Mouse (Mus musculus) liver, embryonic 12.5 days (tissue): ENCODE measurements around the gene Slc46a1. TPM values are rescaled to one million over a fixed set of nuclear protein-coding genes. Genes with fewer than 3 reads are reported as not detected.

Source experiments
- ATAC-seq: fragments of 200-750 bp; cut with Nextera tagmentation; 2 replicates; pipeline ENCODE4 v1.8.0; 2017; ENCODE audit warnings: moderate number of reproducible peaks, mild to moderate bottlenecking, moderate library complexity
- H3K27ac ChIP-seq: fragments of 300-500 bp; sonication (generic); 2 replicates; pipeline ENCODE4 v1.5.1; 2016; ENCODE audit warnings: mild to moderate bottlenecking
- H3K27me3 ChIP-seq: fragments of 300-500 bp; sonication (generic); replicated peaks from 2 replicates; pipeline ENCODE4 v1.6.1; 2016; ENCODE audit warnings: mild to moderate bottlenecking, moderate library complexity
- H3K36me3 ChIP-seq: fragments of 300-500 bp; sonication (generic); 2 replicates; pipeline ENCODE4 v1.6.1; 2016; ENCODE audit warnings: mild to moderate bottlenecking, moderate library complexity
- H3K4me1 ChIP-seq: fragments of 300-500 bp; sonication (generic); 2 replicates; pipeline ENCODE4 v1.6.1; 2016
- H3K4me2 ChIP-seq: fragments of 300-500 bp; sonication (generic); 2 replicates; pipeline ENCODE4 v1.6.1; 2016; ENCODE audit warnings: mild to moderate bottlenecking, moderate library complexity
- H3K4me3 ChIP-seq: fragments of 300-500 bp; sonication (generic); 2 replicates; pipeline ENCODE4 v1.5.1; 2016; ENCODE audit warnings: mild to moderate bottlenecking, moderate library complexity
- H3K9ac ChIP-seq: fragments of 300-500 bp; sonication (generic); 2 replicates; pipeline ENCODE4 v1.6.1; 2016; ENCODE audit warnings: mild to moderate bottlenecking, moderate library complexity
- H3K9me3 ChIP-seq: fragments of 300-500 bp; sonication (generic); replicated peaks from 2 replicates; pipeline ENCODE4 v1.6.1; 2016; ENCODE audit warnings: mild to moderate bottlenecking, moderate library complexity
- WGBS: fragments of 180-500 bp; shearing (Covaris S2); methylation state at CpG from one replicate; pipeline ENCODE4 v1.1.7; 2016; ENCODE audit not compliant: insufficient replicate concordance; 5-methylcytosine and 5-hydroxymethylcytosine counted together
- polyA plus RNA-seq: library from polyadenylated mRNA; unstranded; fragments of >200 nt; fragmentation: Nextera tagmentation; extraction: Ambion mirVana; gene quantifications from 2 replicates; pipeline ENCODE4 v1.2.1, GENCODE M21; 2016

Gene Slc46a1
- polyA plus RNA-seq, 1 experiment from 2014 or later = 6.3 TPM

- ATAC-seq = no peak
- H3K4me2 ChIP-seq = no peak overlapping the region
- H3K27ac ChIP-seq = no peak overlapping the region
Observed at GRCm38 (mm10) chr11:78434052-78434451, 31.4 kb upstream of the Slc46a1 start.

GRCm38 (mm10) chr11:78435776-78436349 lies 29.6 kb upstream of the Slc46a1 start:
- no peak overlapping the region for H3K4me3 ChIP-seq
- H3K27me3 ChIP-seq = peaks cover 10% of the 10 kb centered on the region; the same call in 1 of the 2 replicates
- no peaks in the 10 kb centered on the region for H3K9me3 ChIP-seq
- no peaks in the 10 kb centered on the region for H3K36me3 ChIP-seq
- no peak overlapping the region for H3K27ac ChIP-seq
- WGBS = 7% methylated on average over 19 of the region's 19 CpGs
- no peak overlapping the region for H3K9ac ChIP-seq
- ATAC-seq = no peak
- H3K4me2 ChIP-seq = peak overlapping the region; percentile 11
- 0 out of 2 replicates have a peak, but pooled peaks cover 9% of the 10 kb centered on the region for H3K4me1 ChIP-seq

More at GRCm38 (mm10) chr11:78434052-78434451, 31.4 kb upstream of the Slc46a1 start:
- H3K27me3 ChIP-seq = peaks cover 10% of the 10 kb centered on the region; the same call in 1 of the 2 replicates
- no peaks in the 10 kb centered on the region for H3K36me3 ChIP-seq
- H3K9ac ChIP-seq = no peak overlapping the region
- H3K4me3 ChIP-seq = no peak overlapping the region
- H3K4me1 ChIP-seq = 0 out of 2 replicates have a peak, but pooled peaks cover 9% of the 10 kb centered on the region
- WGBS = 32% methylated on average over 4 of the region's 4 CpGs
- H3K9me3 ChIP-seq = no peaks in the 10 kb centered on the region

- Histone ChIP-seq H3K4me2 (no peak overlapping the region), H3K27ac (no peak overlapping the region), H3K9me3 (no peaks in the 10 kb centered on the region), H3K9ac (no peak overlapping the region), H3K4me3 (no peak overlapping the region), H3K36me3 (no peaks in the 10 kb centered on the region), H3K4me1 (0 out of 2 replicates have a peak, but pooled peaks cover 6% of the 10 kb centered on the region), H3K27me3 (peaks cover 10% of the 10 kb centered on the region; the same call in 1 of the 2 replicates)
- no peak for ATAC-seq
- WGBS = 68% methylated on average over 7 of the region's 7 CpGs
Observed at GRCm38 (mm10) chr11:78437182-78437581, 28.3 kb upstream of the Slc46a1 start.

GRCm38 (mm10) chr11:78438399-78438930 lies 27.0 kb upstream of the Slc46a1 start:
- no peak overlapping the region for H3K9ac ChIP-seq
- H3K27ac ChIP-seq = no peak overlapping the region
- H3K9me3 ChIP-seq = no peaks in the 10 kb centered on the region
- H3K4me1 ChIP-seq = 0 out of 2 replicates have a peak, but pooled peaks cover 6% of the 10 kb centered on the region
- H3K4me3 ChIP-seq = no peak overlapping the region
- H3K36me3 ChIP-seq = no peaks in the 10 kb centered on the region
- WGBS = 39% methylated on average over 3 of the region's 3 CpGs
- peaks cover 10% of the 10 kb centered on the region; the same call in 1 of the 2 replicates for H3K27me3 ChIP-seq
- no peak for ATAC-seq
- no peak overlapping the region for H3K4me2 ChIP-seq

- Histone ChIP-seq H3K4me2 (no peak overlapping the region), H3K4me1 (no peaks in the 10 kb centered on the region), H3K36me3 (no peaks in the 10 kb centered on the region), H3K27me3 (no peaks in the 10 kb centered on the region; the same call in 1 of the 2 replicates), H3K9ac (no peak overlapping the region), H3K9me3 (no peaks in the 10 kb centered on the region), H3K27ac (no peak overlapping the region), H3K4me3 (no peak overlapping the region)
- no peak for ATAC-seq
- WGBS = 67% methylated on average over 5 of the region's 5 CpGs
Observed at GRCm38 (mm10) chr11:78443115-78443514, 22.4 kb upstream of the Slc46a1 start.

- H3K4me3 ChIP-seq = no peak overlapping the region
- no peaks in the 10 kb centered on the region for H3K36me3 ChIP-seq
- H3K4me1 ChIP-seq = no peaks in the 10 kb centered on the region
- WGBS = 32% methylated on average over 3 of the region's 3 CpGs
- no peaks in the 10 kb centered on the region for H3K9me3 ChIP-seq
- H3K27ac ChIP-seq = no peak overlapping the region
- H3K4me2 ChIP-seq = no peak overlapping the region
- no peak for ATAC-seq
- H3K9ac ChIP-seq = no peak overlapping the region
- H3K27me3 ChIP-seq = peaks cover 15% of the 10 kb centered on the region
Observed at GRCm38 (mm10) chr11:78447168-78447567, 18.3 kb upstream of the Slc46a1 start.

GRCm38 (mm10) chr11:78448242-78448641 lies 17.3 kb upstream of the Slc46a1 start:
- H3K9ac ChIP-seq = no peak overlapping the region
- 91% methylated on average over 1 of the region's 1 CpGs for WGBS
- H3K36me3 ChIP-seq = no peaks in the 10 kb centered on the region
- H3K27ac ChIP-seq = no peak overlapping the region
- no peak for ATAC-seq
- H3K4me2 ChIP-seq = no peak overlapping the region
- H3K9me3 ChIP-seq = no peaks in the 10 kb centered on the region
- H3K27me3 ChIP-seq = peaks cover 22% of the 10 kb centered on the region
- no peaks in the 10 kb centered on the region for H3K4me1 ChIP-seq
- no peak overlapping the region for H3K4me3 ChIP-seq

GRCm38 (mm10) chr11:78450337-78450736 lies 15.2 kb upstream of the Slc46a1 start:
- no peak overlapping the region for H3K4me2 ChIP-seq
- H3K27me3 ChIP-seq = peaks cover 27% of the 10 kb centered on the region
- no peak overlapping the region for H3K4me3 ChIP-seq
- H3K4me1 ChIP-seq = no peaks in the 10 kb centered on the region
- H3K9me3 ChIP-seq = no peaks in the 10 kb centered on the region
- WGBS = 14% methylated on average over 2 of the region's 2 CpGs
- H3K9ac ChIP-seq = no peak overlapping the region
- no peak overlapping the region for H3K27ac ChIP-seq
- no peak for ATAC-seq
- no peaks in the 10 kb centered on the region for H3K36me3 ChIP-seq

GRCm38 (mm10) chr11:78453675-78454074 lies 11.8 kb upstream of the Slc46a1 start:
- Histone ChIP-seq H3K4me2 (no peak overlapping the region), H3K9me3 (no peaks in the 10 kb centered on the region), H3K9ac (no peak overlapping the region), H3K4me3 (no peak overlapping the region), H3K4me1 (no peaks in the 10 kb centered on the region), H3K36me3 (no peaks in the 10 kb centered on the region), H3K27me3 (peaks cover 40% of the 10 kb centered on the region), H3K27ac (no peak overlapping the region)
- no peak for ATAC-seq
- 6% methylated on average over 4 of the region's 4 CpGs for WGBS

- WGBS = 57% methylated on average over 7 of the region's 7 CpGs
- Histone ChIP-seq H3K4me2 (no peak overlapping the region), H3K4me3 (no peak overlapping the region), H3K9me3 (no peaks in the 10 kb centered on the region), H3K27me3 (peaks cover 40% of the 10 kb centered on the region), H3K9ac (no peak overlapping the region), H3K36me3 (no peaks in the 10 kb centered on the region), H3K27ac (no peak overlapping the region), H3K4me1 (no peaks in the 10 kb centered on the region)
- no peak for ATAC-seq
Observed at GRCm38 (mm10) chr11:78454276-78454675, 11.2 kb upstream of the Slc46a1 start.

GRCm38 (mm10) chr11:78455308-78455707 lies 10.2 kb upstream of the Slc46a1 start:
- H3K27ac ChIP-seq = no peak overlapping the region
- H3K4me2 ChIP-seq = no peak overlapping the region
- no peak for ATAC-seq
- no peak overlapping the region for H3K9ac ChIP-seq
- H3K27me3 ChIP-seq = peaks cover 37% of the 10 kb centered on the region
- no peaks in the 10 kb centered on the region for H3K4me1 ChIP-seq
- H3K4me3 ChIP-seq = no peak overlapping the region
- H3K9me3 ChIP-seq = no peaks in the 10 kb centered on the region
- WGBS = 26% methylated on average over 5 of the region's 5 CpGs
- H3K36me3 ChIP-seq = no peaks in the 10 kb centered on the region

GRCm38 (mm10) chr11:78458740-78459139 lies 6.8 kb upstream of the Slc46a1 start:
- Histone ChIP-seq H3K27me3 (peaks cover 18% of the 10 kb centered on the region), H3K36me3 (no peaks in the 10 kb centered on the region), H3K9ac (no peak overlapping the region), H3K4me1 (peaks cover 12% of the 10 kb centered on the region), H3K9me3 (peaks cover 6% of the 10 kb centered on the region; the same call in 1 of the 2 replicates), H3K27ac (no peak overlapping the region), H3K4me3 (no peak overlapping the region), H3K4me2 (no peak overlapping the region)
- WGBS = 73% methylated on average over 17 of the region's 17 CpGs
- ATAC-seq = no peak
